Mouse (Mus musculus) ES-Bruce4 (cell line): Measurements from ENCODE around the gene Rfx8.

Source experiments
- CTCF ChIP-seq: IDR thresholded peaks from one replicate; pipeline ENCODE4 v1.8.1; 2011; ENCODE audit warnings: low read depth, low read length
- EP300 ChIP-seq: IDR thresholded peaks from 2 replicates; pipeline ENCODE4 v1.6.1; 2011; ENCODE audit warnings: low read depth, low read length; ENCODE audit not compliant: insufficient read depth
- POLR2A ChIP-seq: IDR thresholded peaks from one replicate; pipeline ENCODE4 v1.8.1; 2011; ENCODE audit warnings: low read length; ENCODE audit not compliant: insufficient read depth

DNA sequence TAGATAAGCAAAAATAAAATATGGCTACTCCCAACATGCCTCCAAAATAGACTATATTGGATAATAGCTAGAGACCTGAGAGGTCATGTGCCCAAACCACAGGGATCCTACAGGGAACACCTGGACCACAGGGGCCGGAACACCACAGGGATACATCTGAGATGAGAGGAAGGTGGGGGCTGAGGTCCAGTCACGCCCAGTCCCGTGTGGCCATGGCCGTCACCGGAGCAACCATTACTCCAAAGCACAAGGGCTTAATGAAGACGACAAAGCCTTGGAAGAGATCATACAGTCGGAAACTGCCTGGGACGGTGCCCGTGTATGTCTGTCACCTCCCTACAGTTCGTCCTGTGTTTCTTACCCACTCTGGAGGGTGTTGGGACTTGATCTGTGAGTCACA lies 13.1 kb upstream of the Rfx8 start:
- TF ChIP-seq CTCF (no peak), POLR2A (no peak), EP300 (no peak)
